Mouse (Mus musculus) CH12.LX (cell line): Measurements from ENCODE around the gene Grin3b. TPM values are rescaled to one million over a fixed set of nuclear protein-coding genes. Genes with fewer than 3 reads are reported as not detected.

Source experiments
- DNase-seq: peaks from one replicate; pipeline ENCODE4 v3.0.0-alpha.2; 2013; ENCODE audit errors: extremely low read depth
- H3K27ac ChIP-seq: 2 replicates; pipeline ENCODE4 v1.5.1; 2012; ENCODE audit warnings: low read depth, mild to moderate bottlenecking, control low read depth, moderate library complexity; ENCODE audit not compliant: insufficient read depth
- H3K27me3 ChIP-seq: replicated peaks from 2 replicates; pipeline ENCODE3; 2012; ENCODE audit warnings: inconsistent platforms
- H3K36me3 ChIP-seq, 2 experiments: replicated peaks in 1 of 2; 2 replicates each; pipeline versions ENCODE3 to v1.6.1; 2012; ENCODE audit warnings: inconsistent platforms in 1 of 2, low read length in 1 of 2, mild to moderate bottlenecking in 1 of 2, mixed read lengths in 1 of 2, moderate library complexity in 1 of 2; ENCODE audit not compliant: control insufficient read depth in 1 of 2, insufficient read depth in 1 of 2
- H3K4me1 ChIP-seq, 2 experiments: 2 replicates each; pipeline ENCODE4 v1.6.1; 2012; ENCODE audit warnings: inconsistent platforms in 1 of 2, moderate library complexity in 1 of 2; ENCODE audit not compliant: insufficient read depth in 2 of 2, control insufficient read depth in 1 of 2
- H3K4me2 ChIP-seq: 2 replicates; pipeline ENCODE4 v1.6.1; 2012; ENCODE audit warnings: low read depth, mild to moderate bottlenecking, control low read depth; ENCODE audit not compliant: poor library complexity, insufficient read depth, severe bottlenecking
- H3K4me3 ChIP-seq, 3 experiments: fragments of 150-350 bp in 1 of 3; sonication (generic) in 1 of 3; replicated peaks in 1 of 3; 2 replicates each; pipeline versions ENCODE3 to v1.5.1; 2011 to 2012; ENCODE audit warnings: low read depth in 2 of 3, low read length in 2 of 3, mild to moderate bottlenecking in 2 of 3, moderate library complexity in 2 of 3, control low read depth in 1 of 3, improper control_type of control experiment in 1 of 3, inconsistent platforms in 1 of 3, mixed read lengths in 1 of 3; ENCODE audit not compliant: poor library complexity in 1 of 3
- H3K79me2 ChIP-seq: replicated peaks from 2 replicates; pipeline ENCODE4 v1.6.1; 2012; ENCODE audit warnings: mild to moderate bottlenecking, moderate library complexity; ENCODE audit not compliant: control insufficient read depth, poor library complexity, insufficient read depth, severe bottlenecking; ENCODE audit errors: extremely low read depth
- H3K9ac ChIP-seq: 2 replicates; pipeline ENCODE4 v1.6.1; 2012; ENCODE audit warnings: low read depth, mild to moderate bottlenecking, control low read depth, moderate library complexity; ENCODE audit not compliant: insufficient read depth
- H3K9me3 ChIP-seq: replicated peaks from 2 replicates; pipeline ENCODE3; 2012; ENCODE audit warnings: low read length, inconsistent platforms, mixed read lengths
- CHD1 ChIP-seq: IDR thresholded peaks from 2 replicates; pipeline ENCODE4 v1.6.1; 2012; ENCODE audit warnings: low read depth, low read length, improper control_type of control experiment, inconsistent platforms
- E2F4 ChIP-seq: IDR thresholded peaks from 2 replicates; pipeline ENCODE4 v1.6.1; 2011; ENCODE audit warnings: low read depth, low read length, improper control_type of control experiment; ENCODE audit not compliant: insufficient replicate concordance
- GABPA ChIP-seq: IDR thresholded peaks from 2 replicates; pipeline ENCODE4 v1.6.1; 2012; ENCODE audit warnings: low read depth, low read length, improper control_type of control experiment, inconsistent platforms; ENCODE audit not compliant: insufficient replicate concordance
- IRF4 ChIP-seq: IDR thresholded peaks from 2 replicates; pipeline ENCODE4 v1.6.1; 2014; ENCODE audit warnings: low read depth, mild to moderate bottlenecking, inconsistent platforms, low read length, improper control_type of control experiment
- JUN ChIP-seq: IDR thresholded peaks from 2 replicates; pipeline ENCODE4 v1.6.1; 2011; ENCODE audit warnings: low read depth, mild to moderate bottlenecking, low read length, improper control_type of control experiment, moderate library complexity; ENCODE audit not compliant: insufficient read depth
- JUND ChIP-seq: conservative IDR thresholded peaks from 2 replicates; pipeline ENCODE4 v1.6.1; 2011; ENCODE audit warnings: low read depth, low read length, improper control_type of control experiment
- KAT2A ChIP-seq: IDR thresholded peaks from 2 replicates; pipeline ENCODE4 v1.6.1; 2012; ENCODE audit warnings: low read length, improper control_type of control experiment, inconsistent platforms; ENCODE audit not compliant: insufficient replicate concordance
- MAZ ChIP-seq: IDR thresholded peaks from 2 replicates; pipeline ENCODE4 v1.6.1; 2012; ENCODE audit warnings: low read depth, mild to moderate bottlenecking, inconsistent platforms, low read length, improper control_type of control experiment, moderate library complexity
- MEF2A ChIP-seq: IDR thresholded peaks from 2 replicates; pipeline ENCODE4 v1.6.1; 2014; ENCODE audit warnings: low read depth, mild to moderate bottlenecking, inconsistent platforms, low read length, improper control_type of control experiment, borderline replicate concordance
- MXI1 ChIP-seq: IDR thresholded peaks from 2 replicates; pipeline ENCODE4 v1.6.1; 2011; ENCODE audit warnings: mild to moderate bottlenecking, low read depth, low read length, improper control_type of control experiment
- MYC ChIP-seq: IDR thresholded peaks from 2 replicates; pipeline ENCODE4 v1.6.1; 2011; ENCODE audit warnings: low read depth, mild to moderate bottlenecking, improper control_type of control experiment, low read length
- POLR2AphosphoS2 ChIP-seq: IDR thresholded peaks from 2 replicates; pipeline ENCODE4 v1.6.1; 2011; ENCODE audit warnings: low read depth, low read length, improper control_type of control experiment
- RCOR1 ChIP-seq: conservative IDR thresholded peaks from 2 replicates; pipeline ENCODE4 v1.6.1; 2012; ENCODE audit warnings: low read depth, mild to moderate bottlenecking, inconsistent platforms, low read length, improper control_type of control experiment
- SIN3A ChIP-seq: IDR thresholded peaks from 2 replicates; pipeline ENCODE4 v1.6.1; 2012; ENCODE audit warnings: low read length, improper control_type of control experiment, inconsistent platforms
- SMC3 ChIP-seq: IDR thresholded peaks from 2 replicates; pipeline ENCODE4 v1.6.1; 2011; ENCODE audit warnings: low read depth, low read length, improper control_type of control experiment
- TCF12 ChIP-seq: IDR thresholded peaks from 2 replicates; pipeline ENCODE4 v1.6.1; 2014; ENCODE audit warnings: low read depth, mild to moderate bottlenecking, inconsistent platforms, low read length, improper control_type of control experiment
- UBTF ChIP-seq: IDR thresholded peaks from 2 replicates; pipeline ENCODE4 v1.6.1; 2012; ENCODE audit warnings: low read depth, mild to moderate bottlenecking, inconsistent platforms, low read length, improper control_type of control experiment, moderate library complexity
- USF1 ChIP-seq: IDR thresholded peaks from 2 replicates; pipeline ENCODE4 v1.6.1; 2014; ENCODE audit warnings: low read depth, mild to moderate bottlenecking, inconsistent platforms, low read length, improper control_type of control experiment
- dilution Hi-C: fragments of 300-500 bp; cut with MboI; formaldehyde crosslinking; loops from 2 replicates; pipeline ENCODE4 v1.14.3; 2020; ENCODE audit warnings: low sequenced_read_pairs; ENCODE audit not compliant: extremely low pct_unique_long_range_greater_than_20kb, extremely low pct_ligation_motif_present
- in situ Hi-C: fragments of 300-500 bp; cut with MboI; formaldehyde crosslinking; loops from 3 replicates; pipeline ENCODE4 v1.14.3; 2019; ENCODE audit warnings: low sequenced_read_pairs, low pct_ligation_motif_present, low pct_unique_long_range_greater_than_20kb, mixed read lengths
- polyA plus RNA-seq: library from polyadenylated mRNA; unstranded; fragments of >175 nt; gene quantifications from 2 replicates; pipeline ENCODE4 v1.2.1, GENCODE M21; 2012; ENCODE audit warnings: low read depth; ENCODE audit not compliant: insufficient read length
- total RNA-seq, 2 experiments: library from RNA; depleted of rRNA; stranded (reverse); fragments of 300-350 nt in 1 of 2; fragments of >200 nt in 1 of 2; gene quantifications; 2 replicates each; pipeline ENCODE4 v1.2.3; 2012 to 2014

The Grin3b gene
- total and polyA plus RNA-seq, 3 experiments, result 0.27 to 0.59 (median 0.56) TPM

- Histone ChIP-seq H3K4me1 (no peaks in the 10 kb centered on the region), H3K27me3 (no peaks in the 10 kb centered on the region), H3K79me2 (no peaks in the 10 kb centered on the region), H3K9me3 (no peaks in the 10 kb centered on the region), H3K4me3 (no peak overlapping the region), H3K4me2 (no peak overlapping the region), H3K27ac (no peak overlapping the region), H3K9ac (no peak overlapping the region), H3K36me3 (peaks cover 64 to 92% of the 10 kb centered on the region in 2 experiments)
- TF ChIP-seq RCOR1 (no peak), KAT2A (no peak), GABPA (no peak), JUN (no peak), CHD1 (no peak), POLR2AphosphoS2 (peak; percentile 31; the same call in 1 of the 2 replicates), MXI1 (no peak)
- in situ Hi-C loops (no loop called here), dilution Hi-C loops (no loop called here)
- no peak for DNase-seq
Observed at GRCm38 (mm10) chr10:79969124-79969568, 1.4 kb upstream of the Grin3b start.

GRCm38 (mm10) chr10:79971183-79971497 lies 625 bp downstream of the Grin3b start:
- no peak overlapping the region for H3K4me3 ChIP-seq
- TF ChIP-seq UBTF (no peak), POLR2AphosphoS2 (no peak), E2F4 (no peak)
- H3K4me1 ChIP-seq, result no peaks in the 10 kb centered on the region
- in situ Hi-C loops (no loop called here), dilution Hi-C loops (no loop called here)
- H3K79me2 ChIP-seq, result no peaks in the 10 kb centered on the region
- no peak overlapping the region for H3K9ac ChIP-seq
- no peaks in the 10 kb centered on the region for H3K27me3 ChIP-seq
- H3K27ac ChIP-seq, result no peak overlapping the region
- H3K9me3 ChIP-seq, result peaks cover 2% of the 10 kb centered on the region
- no peak for DNase-seq
- H3K4me2 ChIP-seq, result no peak overlapping the region
- H3K36me3 ChIP-seq, result peaks cover 62 to 90% of the 10 kb centered on the region in 2 experiments

GRCm38 (mm10) chr10:79972831-79973230 lies 2.3 kb downstream of the Grin3b start:
- H3K27ac ChIP-seq, result no peak overlapping the region
- H3K79me2 ChIP-seq, result no peaks in the 10 kb centered on the region
- H3K9ac ChIP-seq, result no peak overlapping the region
- peaks cover 62 to 90% of the 10 kb centered on the region in 2 experiments for H3K36me3 ChIP-seq
- no peak for DNase-seq
- H3K27me3 ChIP-seq, result no peaks in the 10 kb centered on the region
- no peak overlapping the region for H3K4me2 ChIP-seq
- H3K4me1 ChIP-seq, result no peaks in the 10 kb centered on the region
- dilution Hi-C loops, result no loop called here
- in situ Hi-C loops, result no loop called here
- no peak overlapping the region for H3K4me3 ChIP-seq
- TF ChIP-seq SMC3 (no peak), CHD1 (no peak), MYC (no peak), IRF4 (no peak), POLR2AphosphoS2 (no peak), E2F4 (no peak), USF1 (no peak), MXI1 (no peak), KAT2A (no peak), JUND (no peak), SIN3A (no peak), TCF12 (no peak), MAZ (no peak), RCOR1 (no peak), UBTF (no peak), MEF2A (no peak)
- TF ChIP-seq, all 38 proteins: peak for 0
- peaks cover 13% of the 10 kb centered on the region for H3K9me3 ChIP-seq
